Mouse (Mus musculus): ENCODE results near the gene Gm10230. TPM values are rescaled to one million over a fixed set of nuclear protein-coding genes. Genes with fewer than 3 reads are reported as not detected.
"Not testable (repeated sequence)": the region's sequence is repeated elsewhere in the genome, so short reads cannot be mapped to it uniquely, and the experiment has no call there.

Gene Gm10230
- polyA plus RNA-seq (2016; fragmentation: Nextera tagmentation; extraction: Ambion mirVana) = not detected in 2 replicates

- not testable (repeated sequence) for DNase-seq (ENCODE audit: extremely low spot score, low spot score); H3K4me3 ChIP-seq; H3K27me3 ChIP-seq (ENCODE audit: poor library complexity, severe bottlenecking); H3K36me3 ChIP-seq (replicated peaks); H3K4me1 ChIP-seq; H3K9me3 ChIP-seq; H3K27ac ChIP-seq
- WGBS = no CpG with 5 or more reads among the region's 7 CpGs
These were observed at the start of gene Gm10230 for GRCm38 (mm10) chrX:27494782-27495181. TSS of gene Gm10230 (minus strand) at chrX:27494882.

Small RNA genes within 50 kb of the gene (microRNA-seq; reads per million reads assigned to microRNA genes)
- not detected for gene Gm44452

Measured in forebrain, embryonic 10.5 days (tissue).